Mouse (Mus musculus) heart, embryonic 16.5 days (tissue): ENCODE data around the gene Kif1b. TPM values are rescaled to one million over a fixed set of nuclear protein-coding genes. Genes with fewer than 3 reads are reported as not detected.
A peak's percentile ranks its signal among the peaks of the same experiment; 100 is the strongest.

Experiments
- ATAC-seq: fragments of 200-750 bp; cut with Nextera tagmentation; replicated peaks from 2 replicates; pipeline ENCODE4 v1.8.0; 2017; ENCODE audit warnings: moderate number of reproducible peaks; ENCODE audit not compliant: insufficient read depth, low FRiP score; ENCODE audit errors: extremely low read depth
- H3K27ac ChIP-seq: fragments of 300-500 bp; sonication (generic); 2 replicates; pipeline ENCODE4 v1.5.1; 2014; ENCODE audit warnings: mild to moderate bottlenecking, low read length, control low read depth, moderate library complexity
- H3K27me3 ChIP-seq: fragments of 300-500 bp; sonication (generic); 2 replicates; pipeline ENCODE4 v1.6.1; 2014; ENCODE audit warnings: low read length, mixed read lengths; ENCODE audit not compliant: control insufficient read depth, insufficient read depth
- H3K36me3 ChIP-seq: fragments of 300-500 bp; sonication (generic); 2 replicates; pipeline ENCODE4 v1.6.1; 2014; ENCODE audit not compliant: control insufficient read depth, insufficient read depth
- H3K4me1 ChIP-seq: fragments of 300-500 bp; sonication (generic); 2 replicates; pipeline ENCODE4 v1.6.1; 2014; ENCODE audit warnings: low read length, mixed read lengths; ENCODE audit not compliant: control insufficient read depth, insufficient read depth
- H3K4me2 ChIP-seq: fragments of 300-500 bp; sonication (generic); 2 replicates; pipeline ENCODE4 v1.6.1; 2014; ENCODE audit warnings: low read depth, mild to moderate bottlenecking, control low read depth, low read length
- H3K4me3 ChIP-seq: fragments of 300-500 bp; sonication (generic); 2 replicates; pipeline ENCODE4 v1.5.1; 2014; ENCODE audit warnings: mild to moderate bottlenecking, control low read depth, low read length
- H3K9ac ChIP-seq: fragments of 300-500 bp; sonication (generic); 2 replicates; pipeline ENCODE4 v1.6.1; 2014; ENCODE audit warnings: low read length, control low read depth
- H3K9me3 ChIP-seq: fragments of 300-500 bp; sonication (generic); replicated peaks from 2 replicates; pipeline ENCODE4 v1.6.1; 2016; ENCODE audit warnings: low read length; ENCODE audit not compliant: control insufficient read depth
- WGBS: fragments of 180-500 bp; shearing (Covaris S2); extraction: QIAGEN DNeasy Blood & Tissue Kit; methylation state at CpG from one replicate; pipeline ENCODE4 v1.1.7; 2014; 5-methylcytosine and 5-hydroxymethylcytosine counted together
- polyA plus RNA-seq: library from polyadenylated mRNA; unstranded; fragments of >200 nt; fragmentation: Nextera tagmentation; extraction: Ambion mirVana; gene quantifications from 2 replicates; pipeline ENCODE4 v1.2.1, GENCODE M21; 2015

Kif1b gene
- polyA plus RNA-seq, 1 experiment from 2014 or later = 39.8 TPM

- WGBS = 78% methylated on average over 7 of the region's 7 CpGs
- Histone ChIP-seq H3K4me3 (no peak overlapping the region), H3K9ac (no peak overlapping the region), H3K4me2 (no peak overlapping the region), H3K9me3 (no peaks in the 10 kb centered on the region), H3K27ac (no peak overlapping the region), H3K36me3 (peaks cover 9% of the 10 kb centered on the region; the same call in 1 of the 2 replicates), H3K27me3 (no peaks in the 10 kb centered on the region), H3K4me1 (peaks cover 28% of the 10 kb centered on the region)
- 0 out of 2 replicates have a peak, but pooled peaks have one; percentile 28 for ATAC-seq
These were observed 17.2 kb downstream of the Kif1b start for GRCm38 (mm10) chr4:149290157-149290750.

- Histone ChIP-seq H3K27ac (no peak overlapping the region), H3K36me3 (peaks cover 9% of the 10 kb centered on the region; the same call in 1 of the 2 replicates), H3K9me3 (no peaks in the 10 kb centered on the region), H3K4me2 (no peak overlapping the region), H3K9ac (no peak overlapping the region), H3K4me1 (peaks cover 19% of the 10 kb centered on the region), H3K4me3 (no peak overlapping the region), H3K27me3 (no peaks in the 10 kb centered on the region)
- 59% methylated on average over 8 of the region's 8 CpGs for WGBS
- ATAC-seq = no peak
These were observed 21.0 kb downstream of the Kif1b start for GRCm38 (mm10) chr4:149286287-149287137.

GRCm38 (mm10) chr4:149285691-149286090, 21.8 kb downstream of the Kif1b start:
- H3K36me3 ChIP-seq = peaks cover 6% of the 10 kb centered on the region; the same call in 1 of the 2 replicates
- H3K4me1 ChIP-seq = peaks cover 19% of the 10 kb centered on the region
- H3K27ac ChIP-seq = no peak overlapping the region
- no peak overlapping the region for H3K4me2 ChIP-seq
- no peaks in the 10 kb centered on the region for H3K27me3 ChIP-seq
- no peak overlapping the region for H3K4me3 ChIP-seq
- WGBS = 70% methylated on average over 1 of the region's 1 CpGs
- H3K9me3 ChIP-seq = no peaks in the 10 kb centered on the region
- no peak for ATAC-seq
- no peak overlapping the region for H3K9ac ChIP-seq

- WGBS = 63% methylated on average over 3 of the region's 3 CpGs
- Histone ChIP-seq H3K4me3 (no peak overlapping the region), H3K9me3 (no peaks in the 10 kb centered on the region), H3K9ac (no peak overlapping the region; the same call in 1 of the 2 replicates), H3K27ac (no peak overlapping the region; the same call in 1 of the 2 replicates), H3K27me3 (no peaks in the 10 kb centered on the region), H3K4me2 (no peak overlapping the region), H3K4me1 (peaks cover 22% of the 10 kb centered on the region), H3K36me3 (no peaks in the 10 kb centered on the region)
- ATAC-seq = no peak
These were observed 24.5 kb downstream of the Kif1b start for GRCm38 (mm10) chr4:149283018-149283417.

- Histone ChIP-seq H3K9me3 (no peaks in the 10 kb centered on the region), H3K4me2 (no peak overlapping the region), H3K27me3 (no peaks in the 10 kb centered on the region), H3K27ac (no peak overlapping the region), H3K4me1 (peaks cover 28% of the 10 kb centered on the region), H3K4me3 (no peak overlapping the region), H3K9ac (no peak overlapping the region), H3K36me3 (no peaks in the 10 kb centered on the region)
- 74% methylated on average over 7 of the region's 7 CpGs for WGBS
- no peak for ATAC-seq
These were observed 25.3 kb downstream of the Kif1b start for GRCm38 (mm10) chr4:149282025-149282738.

GRCm38 (mm10) chr4:149277571-149277970, 29.9 kb downstream of the Kif1b start:
- Histone ChIP-seq H3K9me3 (0 out of 2 replicates have a peak, but pooled peaks cover 2% of the 10 kb centered on the region), H3K27ac (peak overlapping the region; percentile 65), H3K9ac (no peak overlapping the region), H3K4me1 (peaks cover 11% of the 10 kb centered on the region), H3K27me3 (no peaks in the 10 kb centered on the region), H3K36me3 (peaks cover 23% of the 10 kb centered on the region), H3K4me3 (peak overlapping the region; percentile 35), H3K4me2 (peak overlapping the region; percentile 62)
- WGBS = 25% methylated on average over 4 of the region's 4 CpGs
- peak; percentile 86 for ATAC-seq

GRCm38 (mm10) chr4:149273128-149273527, 34.4 kb downstream of the Kif1b start:
- no peak overlapping the region for H3K9ac ChIP-seq
- H3K36me3 ChIP-seq = peaks cover 36% of the 10 kb centered on the region
- no peak for ATAC-seq
- WGBS = 100% methylated on average over 1 of the region's 1 CpGs
- H3K4me2 ChIP-seq = no peak overlapping the region
- H3K4me1 ChIP-seq = peaks cover 8% of the 10 kb centered on the region
- H3K27me3 ChIP-seq = no peaks in the 10 kb centered on the region
- H3K4me3 ChIP-seq = no peak overlapping the region
- no peak overlapping the region for H3K27ac ChIP-seq
- 0 out of 2 replicates have a peak, but pooled peaks cover 2% of the 10 kb centered on the region for H3K9me3 ChIP-seq

- no peaks in the 10 kb centered on the region for H3K27me3 ChIP-seq
- no peak overlapping the region for H3K4me2 ChIP-seq
- H3K4me1 ChIP-seq = no peaks in the 10 kb centered on the region
- peaks cover 39% of the 10 kb centered on the region for H3K36me3 ChIP-seq
- H3K9me3 ChIP-seq = 0 out of 2 replicates have a peak, but pooled peaks cover 2% of the 10 kb centered on the region
- ATAC-seq = no peak
- 95% methylated on average over 6 of the region's 6 CpGs for WGBS
- no peak overlapping the region for H3K9ac ChIP-seq
- H3K27ac ChIP-seq = no peak overlapping the region
- no peak overlapping the region for H3K4me3 ChIP-seq
These were observed 37.0 kb downstream of the Kif1b start for GRCm38 (mm10) chr4:149270541-149270940.
